Mouse (Mus musculus) midbrain, embryonic 11.5 days (tissue): ENCODE data around the gene Cdh18. TPM values are rescaled to one million over a fixed set of nuclear protein-coding genes. Genes with fewer than 3 reads are reported as not detected.
"Not testable (repeated sequence)": the region's sequence is repeated elsewhere in the genome, so short reads cannot be mapped to it uniquely, and the experiment has no call there.

Experiments used
- ATAC-seq: fragments of 200-750 bp; cut with Nextera tagmentation; 2 replicates; pipeline ENCODE4 v1.8.0; 2017; ENCODE audit warnings: moderate TSS enrichment, moderate library complexity; ENCODE audit not compliant: low FRiP score
- DNase-seq: peaks from one replicate; pipeline ENCODE4 v3.0.0; 2015; ENCODE audit warnings: low spot score; ENCODE audit errors: missing footprints
- H3K27ac ChIP-seq: fragments of 300-500 bp; sonication (generic); 2 replicates; pipeline ENCODE4 v1.5.1; 2014; ENCODE audit warnings: low read depth, low read length
- H3K27me3 ChIP-seq: fragments of 300-500 bp; sonication (generic); 2 replicates; pipeline ENCODE4 v1.6.1; 2014; ENCODE audit warnings: mild to moderate bottlenecking, low read length, moderate library complexity, mixed read lengths; ENCODE audit not compliant: control insufficient read depth, insufficient read depth
- H3K36me3 ChIP-seq: fragments of 300-500 bp; sonication (generic); 2 replicates; pipeline ENCODE4 v1.6.1; 2014; ENCODE audit warnings: mild to moderate bottlenecking, low read length, moderate library complexity, mixed read lengths; ENCODE audit not compliant: control insufficient read depth, insufficient read depth
- H3K4me1 ChIP-seq: fragments of 300-500 bp; sonication (generic); 2 replicates; pipeline ENCODE4 v1.6.1; 2014; ENCODE audit warnings: low read length; ENCODE audit not compliant: control insufficient read depth, insufficient read depth
- H3K4me2 ChIP-seq: fragments of 300-500 bp; sonication (generic); 2 replicates; pipeline ENCODE4 v1.6.1; 2014; ENCODE audit warnings: mild to moderate bottlenecking, moderate library complexity
- H3K4me3 ChIP-seq: fragments of 300-500 bp; sonication (generic); 2 replicates; pipeline ENCODE4 v1.5.1; 2014; ENCODE audit warnings: low read depth, low read length
- H3K9ac ChIP-seq: fragments of 300-500 bp; sonication (generic); 2 replicates; pipeline ENCODE4 v1.6.1; 2014; ENCODE audit warnings: low read length
- H3K9me3 ChIP-seq: fragments of 300-500 bp; sonication (generic); 2 replicates; pipeline ENCODE4 v1.6.1; 2016; ENCODE audit warnings: low read length; ENCODE audit not compliant: control insufficient read depth
- WGBS: fragments of 180-500 bp; shearing (Covaris S2); extraction: QIAGEN DNeasy Blood & Tissue Kit; methylation state at CpG from one replicate; pipeline ENCODE4 v1.1.7; 2014; 5-methylcytosine and 5-hydroxymethylcytosine counted together
- polyA plus RNA-seq: library from polyadenylated mRNA; unstranded; fragments of >200 nt; fragmentation: Nextera tagmentation; extraction: Ambion mirVana; gene quantifications from 2 replicates; pipeline ENCODE4 v1.2.1, GENCODE M21; 2014

Gene Cdh18
- polyA plus RNA-seq, 1 experiment from 2014 or later: 0.42 TPM

DNA sequence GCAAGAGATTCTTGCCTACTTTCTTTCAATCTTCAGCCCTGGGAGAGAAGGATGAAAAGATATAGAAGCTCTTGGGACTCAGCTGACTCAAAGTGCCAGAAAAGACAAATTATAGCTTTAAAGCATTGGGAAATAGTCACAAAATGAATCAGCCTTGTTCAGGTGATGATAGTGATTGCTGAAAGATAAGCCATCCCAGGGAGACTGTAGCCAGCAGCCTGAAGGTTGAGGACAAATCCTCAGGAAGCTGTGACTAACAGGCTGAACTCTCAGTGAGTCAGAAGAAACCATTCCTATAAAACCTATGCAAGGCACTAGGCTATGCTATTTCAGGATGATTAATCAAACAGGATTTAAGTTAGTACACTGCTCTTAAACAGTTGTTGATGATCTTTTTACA, 184.2 kb downstream of the Cdh18 start:
- H3K9ac ChIP-seq: no peak overlapping the region
- DNase-seq (no peak), ATAC-seq (no peak)
- H3K27me3 ChIP-seq: no peaks in the 10 kb centered on the region
- H3K4me3 ChIP-seq: no peak overlapping the region
- H3K4me1 ChIP-seq: no peaks in the 10 kb centered on the region
- H3K27ac ChIP-seq: no peak overlapping the region
- H3K4me2 ChIP-seq: no peak overlapping the region
- H3K36me3 ChIP-seq: no peaks in the 10 kb centered on the region
- no peaks in the 10 kb centered on the region for H3K9me3 ChIP-seq

GRCm38 (mm10) chr15:22736165-22736564, 187.3 kb downstream of the Cdh18 start:
- no peak overlapping the region for H3K9ac ChIP-seq
- no peaks in the 10 kb centered on the region for H3K27me3 ChIP-seq
- H3K4me1 ChIP-seq: no peaks in the 10 kb centered on the region
- H3K4me3 ChIP-seq: no peak overlapping the region
- no peaks in the 10 kb centered on the region for H3K9me3 ChIP-seq
- 84% methylated on average over 3 of the region's 3 CpGs for WGBS
- no peaks in the 10 kb centered on the region for H3K36me3 ChIP-seq
- H3K4me2 ChIP-seq: no peak overlapping the region
- H3K27ac ChIP-seq: no peak overlapping the region
- DNase-seq (no peak), ATAC-seq (no peak)

GRCm38 (mm10) chr15:22761257-22761656, 212.4 kb downstream of the Cdh18 start:
- H3K27ac ChIP-seq, H3K9ac ChIP-seq, DNase-seq, H3K4me3 ChIP-seq, H3K4me1 ChIP-seq, H3K4me2 ChIP-seq, H3K27me3 ChIP-seq, ATAC-seq, H3K36me3 ChIP-seq, H3K9me3 ChIP-seq: not testable (repeated sequence)

DNA sequence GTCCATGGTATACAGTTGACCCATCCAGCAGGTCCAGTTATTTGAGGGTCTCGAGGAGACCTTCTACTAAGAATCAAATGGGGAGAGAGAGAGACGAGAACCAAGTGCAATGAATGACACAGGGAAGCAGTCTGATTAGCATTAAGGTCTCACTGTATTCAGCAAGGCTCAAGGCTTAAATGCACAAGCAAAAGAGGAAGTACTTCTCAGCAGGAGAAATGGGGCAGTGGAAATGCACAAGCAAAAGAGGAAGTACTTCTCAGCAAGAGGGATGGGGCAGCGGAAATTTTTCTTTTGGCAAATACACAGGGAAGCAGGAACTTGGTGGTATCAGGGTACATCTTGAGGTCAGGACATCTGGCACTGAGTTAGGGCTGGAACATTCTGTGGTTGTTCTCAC, 217.8 kb downstream of the Cdh18 start:
- H3K27ac ChIP-seq, H3K4me2 ChIP-seq, H3K36me3 ChIP-seq, H3K9me3 ChIP-seq, H3K4me3 ChIP-seq, H3K27me3 ChIP-seq, H3K9ac ChIP-seq, H3K4me1 ChIP-seq, ATAC-seq, DNase-seq: not testable (repeated sequence)
- 81% methylated on average over 3 of the region's 3 CpGs for whole genome bisulfite sequencing

- H3K9me3 ChIP-seq: no peaks in the 10 kb centered on the region
- no peaks in the 10 kb centered on the region for H3K4me1 ChIP-seq
- no peak overlapping the region for H3K9ac ChIP-seq
- H3K36me3 ChIP-seq: no peaks in the 10 kb centered on the region
- no peak overlapping the region for H3K4me2 ChIP-seq
- no peaks in the 10 kb centered on the region for H3K27me3 ChIP-seq
- H3K4me3 ChIP-seq: no peak overlapping the region
- DNase-seq: no peak
- ATAC-seq: no peak
- WGBS: 84% methylated on average over 4 of the region's 4 CpGs
- no peak overlapping the region for H3K27ac ChIP-seq
Observed at GRCm38 (mm10) chr15:22776346-22776745, 227.5 kb downstream of the Cdh18 start.

DNA sequence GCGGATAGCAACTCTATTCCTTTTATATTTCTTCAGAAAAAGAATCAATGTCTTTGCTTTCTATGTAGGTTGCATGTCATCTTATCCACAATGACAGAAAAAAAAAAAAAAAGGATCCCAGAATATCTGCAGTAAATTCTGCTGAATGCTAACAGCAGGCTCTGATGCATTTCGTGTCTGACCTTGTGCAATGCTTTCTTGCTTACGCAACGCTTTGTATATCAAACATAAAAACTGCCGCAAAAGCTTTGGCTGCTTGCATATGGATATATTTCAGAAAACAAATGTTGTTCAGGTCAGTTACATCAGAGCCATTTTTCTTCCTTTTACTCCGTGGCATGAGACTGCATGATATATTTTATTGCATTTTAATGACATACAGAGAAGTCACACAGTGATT, 240.9 kb downstream of the Cdh18 start:
- DNase-seq: no peak
- Histone ChIP-seq H3K9ac (no peak overlapping the region), H3K4me1 (no peaks in the 10 kb centered on the region), H3K27ac (no peak overlapping the region), H3K4me3 (no peak overlapping the region), H3K36me3 (no peaks in the 10 kb centered on the region), H3K27me3 (no peaks in the 10 kb centered on the region), H3K4me2 (no peak overlapping the region), H3K9me3 (no peaks in the 10 kb centered on the region)
- no peak for ATAC-seq
- 90% methylated on average over 6 of the region's 6 CpGs for WGBS

DNA sequence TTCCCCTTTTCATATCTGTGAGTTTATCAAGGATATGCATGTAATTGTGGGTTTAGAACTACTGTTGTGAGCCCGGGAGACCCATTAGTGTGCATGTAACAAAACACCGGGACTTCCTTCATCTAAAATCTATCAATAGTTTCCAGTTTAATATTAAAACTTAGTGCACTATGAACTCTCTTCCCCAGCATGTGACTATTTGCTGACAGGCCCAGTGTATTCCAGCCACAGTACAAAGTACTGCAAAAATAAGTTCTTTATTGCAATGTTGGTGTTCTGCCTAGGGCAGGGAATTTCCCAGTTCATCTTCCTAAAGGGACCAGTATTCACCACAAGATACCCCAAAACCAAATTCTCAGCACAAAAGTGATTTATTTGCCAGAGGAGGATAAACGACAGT, 243.0 kb downstream of the Cdh18 start:
- no peak overlapping the region for H3K4me2 ChIP-seq
- DNase-seq: no peak
- no peak for ATAC-seq
- H3K27me3 ChIP-seq: no peaks in the 10 kb centered on the region
- no peaks in the 10 kb centered on the region for H3K36me3 ChIP-seq
- H3K27ac ChIP-seq: no peak overlapping the region
- no peaks in the 10 kb centered on the region for H3K4me1 ChIP-seq
- no peak overlapping the region for H3K9ac ChIP-seq
- WGBS: 93% methylated on average over 3 of the region's 3 CpGs
- no peaks in the 10 kb centered on the region for H3K9me3 ChIP-seq
- H3K4me3 ChIP-seq: no peak overlapping the region

GRCm38 (mm10) chr15:22833127-22833526, 284.3 kb downstream of the Cdh18 start:
- H3K27ac ChIP-seq: no peak overlapping the region
- no peak overlapping the region for H3K9ac ChIP-seq
- no peaks in the 10 kb centered on the region for H3K9me3 ChIP-seq
- no peaks in the 10 kb centered on the region for H3K4me1 ChIP-seq
- no peak for ATAC-seq
- no peak overlapping the region for H3K4me3 ChIP-seq
- DNase-seq: no peak
- no peaks in the 10 kb centered on the region for H3K36me3 ChIP-seq
- H3K4me2 ChIP-seq: no peak overlapping the region
- H3K27me3 ChIP-seq: no peaks in the 10 kb centered on the region

- no peak overlapping the region for H3K4me2 ChIP-seq
- no peaks in the 10 kb centered on the region for H3K27me3 ChIP-seq
- WGBS: 70% methylated on average over 1 of the region's 1 CpGs
- no peaks in the 10 kb centered on the region for H3K9me3 ChIP-seq
- ATAC-seq (no peak), DNase-seq (no peak)
- H3K9ac ChIP-seq: no peak overlapping the region
- H3K36me3 ChIP-seq: no peaks in the 10 kb centered on the region
- no peak overlapping the region for H3K27ac ChIP-seq
- no peak overlapping the region for H3K4me3 ChIP-seq
- no peaks in the 10 kb centered on the region for H3K4me1 ChIP-seq
Observed at GRCm38 (mm10) chr15:22837173-22837572, 288.4 kb downstream of the Cdh18 start.

- no peaks in the 10 kb centered on the region for H3K9me3 ChIP-seq
- ATAC-seq (no peak), DNase-seq (no peak)
- H3K9ac ChIP-seq: no peak overlapping the region
- H3K4me3 ChIP-seq: no peak overlapping the region
- no peaks in the 10 kb centered on the region for H3K27me3 ChIP-seq
- H3K27ac ChIP-seq: no peak overlapping the region
- no peaks in the 10 kb centered on the region for H3K4me1 ChIP-seq
- no peak overlapping the region for H3K4me2 ChIP-seq
- no peaks in the 10 kb centered on the region for H3K36me3 ChIP-seq
Observed at GRCm38 (mm10) chr15:22857704-22858103, 308.9 kb downstream of the Cdh18 start.
